Mouse (Mus musculus) limb, embryonic 12.5 days (tissue): ENCODE data around the gene Ctnnbl1. TPM values are rescaled to one million over a fixed set of nuclear protein-coding genes. Genes with fewer than 3 reads are reported as not detected.

Source experiments
- ATAC-seq: fragments of 200-750 bp; cut with Nextera tagmentation; 2 replicates; pipeline ENCODE4 v1.8.0; 2017; ENCODE audit warnings: low read depth, moderate TSS enrichment; ENCODE audit not compliant: insufficient number of reproducible peaks, insufficient read depth, low FRiP score, low TSS enrichment
- H3K27ac ChIP-seq: fragments of 300-500 bp; sonication (generic); 2 replicates; pipeline ENCODE4 v1.5.1; 2016; ENCODE audit warnings: mild to moderate bottlenecking, moderate library complexity
- H3K27me3 ChIP-seq: fragments of 300-500 bp; sonication (generic); 2 replicates; pipeline ENCODE4 v1.6.1; 2016; ENCODE audit warnings: mild to moderate bottlenecking, moderate library complexity
- H3K36me3 ChIP-seq: fragments of 300-500 bp; sonication (generic); 2 replicates; pipeline ENCODE4 v1.6.1; 2016; ENCODE audit warnings: mild to moderate bottlenecking, moderate library complexity
- H3K4me1 ChIP-seq: fragments of 300-500 bp; sonication (generic); replicated peaks from 2 replicates; pipeline ENCODE4 v1.6.1; 2016
- H3K4me2 ChIP-seq: fragments of 300-500 bp; sonication (generic); 2 replicates; pipeline ENCODE4 v1.6.1; 2016; ENCODE audit warnings: mild to moderate bottlenecking, moderate library complexity
- H3K4me3 ChIP-seq: fragments of 300-500 bp; sonication (generic); replicated peaks from 2 replicates; pipeline ENCODE4 v1.5.1; 2016; ENCODE audit warnings: mild to moderate bottlenecking
- H3K9ac ChIP-seq: fragments of 300-500 bp; sonication (generic); replicated peaks from 2 replicates; pipeline ENCODE4 v1.6.1; 2016; ENCODE audit warnings: mild to moderate bottlenecking, moderate library complexity
- H3K9me3 ChIP-seq: fragments of 300-500 bp; sonication (generic); 2 replicates; pipeline ENCODE4 v1.6.1; 2016; ENCODE audit warnings: mild to moderate bottlenecking, moderate library complexity
- WGBS: fragments of 180-500 bp; shearing (Covaris S2); methylation state at CpG from one replicate; pipeline ENCODE4 v1.1.7; 2016; 5-methylcytosine and 5-hydroxymethylcytosine counted together
- polyA plus RNA-seq: library from polyadenylated mRNA; unstranded; fragments of >200 nt; fragmentation: Nextera tagmentation; extraction: Ambion mirVana; gene quantifications from 2 replicates; pipeline ENCODE4 v1.2.1, GENCODE M21; 2016

Gene Ctnnbl1
- polyA plus RNA-seq, 1 experiment from 2014 or later, result 76.6 TPM

- WGBS, result 70% methylated on average over 5 of the region's 5 CpGs
- H3K4me3 ChIP-seq, result no peak overlapping the region
- H3K27ac ChIP-seq, result no peak overlapping the region
- no peak for ATAC-seq
- H3K27me3 ChIP-seq, result peaks cover 52% of the 10 kb centered on the region
- peaks cover 31% of the 10 kb centered on the region for H3K4me1 ChIP-seq
- no peak overlapping the region for H3K9ac ChIP-seq
- H3K9me3 ChIP-seq, result no peaks in the 10 kb centered on the region
- H3K36me3 ChIP-seq, result no peaks in the 10 kb centered on the region
- no peak overlapping the region for H3K4me2 ChIP-seq
These were observed 187.3 kb downstream of the Ctnnbl1 start for GRCm38 (mm10) chr2:157924504-157924903.

- no peaks in the 10 kb centered on the region for H3K36me3 ChIP-seq
- H3K9ac ChIP-seq, result no peak overlapping the region
- no peak for ATAC-seq
- H3K9me3 ChIP-seq, result no peaks in the 10 kb centered on the region
- H3K27me3 ChIP-seq, result peaks cover 34% of the 10 kb centered on the region
- H3K4me1 ChIP-seq, result peaks cover 34% of the 10 kb centered on the region
- no peak overlapping the region for H3K4me2 ChIP-seq
- WGBS, result 65% methylated on average over 7 of the region's 7 CpGs
- no peak overlapping the region for H3K27ac ChIP-seq
- H3K4me3 ChIP-seq, result no peak overlapping the region
These were observed 189.3 kb downstream of the Ctnnbl1 start for GRCm38 (mm10) chr2:157926502-157926901.

- Histone ChIP-seq H3K9ac (no peak overlapping the region), H3K27me3 (peaks cover 30% of the 10 kb centered on the region)
These were observed 189.7 kb downstream of the Ctnnbl1 start for GRCm38 (mm10) chr2:157926927-157927326.

GRCm38 (mm10) chr2:157927397-157927796 lies 190.2 kb downstream of the Ctnnbl1 start:
- Histone ChIP-seq H3K4me2 (no peak overlapping the region), H3K27ac (no peak overlapping the region), H3K4me3 (no peak overlapping the region), H3K9ac (0 out of 2 replicates have a peak overlapping the region, but pooled peaks have one; percentile 1), H3K9me3 (no peaks in the 10 kb centered on the region), H3K27me3 (peaks cover 28% of the 10 kb centered on the region), H3K4me1 (peaks cover 34% of the 10 kb centered on the region), H3K36me3 (no peaks in the 10 kb centered on the region)
- no peak for ATAC-seq
- 61% methylated on average over 20 of the region's 20 CpGs for WGBS

More at GRCm38 (mm10) chr2:157926927-157927326, 189.7 kb downstream of the Ctnnbl1 start:
- no peak for ATAC-seq
- peaks cover 34% of the 10 kb centered on the region for H3K4me1 ChIP-seq
- no peak overlapping the region for H3K4me2 ChIP-seq
- H3K9me3 ChIP-seq, result no peaks in the 10 kb centered on the region
- H3K27ac ChIP-seq, result no peak overlapping the region
- H3K36me3 ChIP-seq, result no peaks in the 10 kb centered on the region
- WGBS, result 73% methylated on average over 3 of the region's 3 CpGs
- H3K4me3 ChIP-seq, result no peak overlapping the region

- ATAC-seq, result no peak
- H3K27ac ChIP-seq, result no peak overlapping the region
- WGBS, result 15% methylated on average over 2 of the region's 2 CpGs
- 0 out of 2 replicates have a peak overlapping the region, but pooled peaks have one; percentile 1 for H3K9ac ChIP-seq
- H3K4me1 ChIP-seq, result peaks cover 32% of the 10 kb centered on the region
- H3K9me3 ChIP-seq, result no peaks in the 10 kb centered on the region
- H3K36me3 ChIP-seq, result no peaks in the 10 kb centered on the region
- H3K4me2 ChIP-seq, result no peak overlapping the region
- H3K4me3 ChIP-seq, result no peak overlapping the region
- H3K27me3 ChIP-seq, result peaks cover 25% of the 10 kb centered on the region
These were observed 190.6 kb downstream of the Ctnnbl1 start for GRCm38 (mm10) chr2:157927815-157928214.

- Histone ChIP-seq H3K4me2 (no peak overlapping the region), H3K36me3 (no peaks in the 10 kb centered on the region), H3K27me3 (peaks cover 8% of the 10 kb centered on the region), H3K9me3 (peaks cover 4% of the 10 kb centered on the region; the same call in 1 of the 2 replicates), H3K27ac (no peak overlapping the region), H3K9ac (no peak overlapping the region), H3K4me1 (peaks cover 11% of the 10 kb centered on the region), H3K4me3 (no peak overlapping the region)
- 70% methylated on average over 4 of the region's 4 CpGs for WGBS
- ATAC-seq, result no peak
These were observed 195.5 kb downstream of the Ctnnbl1 start for GRCm38 (mm10) chr2:157932655-157933054.

GRCm38 (mm10) chr2:157935444-157936171 lies 198.4 kb downstream of the Ctnnbl1 start:
- Histone ChIP-seq H3K4me2 (no peak overlapping the region), H3K4me1 (peaks cover 4% of the 10 kb centered on the region), H3K4me3 (no peak overlapping the region), H3K27ac (no peak overlapping the region), H3K27me3 (peaks cover 34% of the 10 kb centered on the region), H3K9me3 (peaks cover 4% of the 10 kb centered on the region; the same call in 1 of the 2 replicates), H3K9ac (no peak overlapping the region), H3K36me3 (no peaks in the 10 kb centered on the region)
- no peak for ATAC-seq
- WGBS, result 65% methylated on average over 11 of the region's 11 CpGs

GRCm38 (mm10) chr2:157936676-157937075 lies 199.5 kb downstream of the Ctnnbl1 start:
- peaks cover 4% of the 10 kb centered on the region; the same call in 1 of the 2 replicates for H3K9me3 ChIP-seq
- H3K27ac ChIP-seq, result no peak overlapping the region
- no peaks in the 10 kb centered on the region for H3K36me3 ChIP-seq
- H3K4me3 ChIP-seq, result no peak overlapping the region
- H3K4me2 ChIP-seq, result no peak overlapping the region
- peaks cover 45% of the 10 kb centered on the region for H3K27me3 ChIP-seq
- WGBS, result 82% methylated on average over 4 of the region's 4 CpGs
- ATAC-seq, result no peak
- no peak overlapping the region for H3K9ac ChIP-seq
- H3K4me1 ChIP-seq, result peaks cover 15% of the 10 kb centered on the region

GRCm38 (mm10) chr2:157940586-157941185 lies 203.5 kb downstream of the Ctnnbl1 start:
- peaks cover 4% of the 10 kb centered on the region; the same call in 1 of the 2 replicates for H3K9me3 ChIP-seq
- no peak for ATAC-seq
- H3K27me3 ChIP-seq, result peaks cover 55% of the 10 kb centered on the region
- H3K36me3 ChIP-seq, result no peaks in the 10 kb centered on the region
- peak overlapping the region; percentile 24; the same call in 1 of the 2 replicates for H3K9ac ChIP-seq
- 2% methylated on average over 18 of the region's 18 CpGs for WGBS
- H3K27ac ChIP-seq, result no peak overlapping the region
- H3K4me3 ChIP-seq, result peak overlapping the region; percentile 19; the same call in 1 of the 2 replicates
- peaks cover 30% of the 10 kb centered on the region for H3K4me1 ChIP-seq
- peak overlapping the region; percentile 44 for H3K4me2 ChIP-seq
